Mouse (Mus musculus) urinary bladder, postnatal 36 days (tissue): ENCODE data around the gene Rps6ka2.

ENCODE experiments used
- DNase-seq, 2 experiments: peaks; one replicate each; pipeline ENCODE4 v3.0.0; 2022; ENCODE audit warnings: low spot score in 2 of 2, mixed read lengths in 1 of 2

The Rps6ka2 gene

GRCm38 (mm10) chr17:7219044-7219718, 49.3 kb downstream of the Rps6ka2 start:
- DNase-seq: no peak

DNA sequence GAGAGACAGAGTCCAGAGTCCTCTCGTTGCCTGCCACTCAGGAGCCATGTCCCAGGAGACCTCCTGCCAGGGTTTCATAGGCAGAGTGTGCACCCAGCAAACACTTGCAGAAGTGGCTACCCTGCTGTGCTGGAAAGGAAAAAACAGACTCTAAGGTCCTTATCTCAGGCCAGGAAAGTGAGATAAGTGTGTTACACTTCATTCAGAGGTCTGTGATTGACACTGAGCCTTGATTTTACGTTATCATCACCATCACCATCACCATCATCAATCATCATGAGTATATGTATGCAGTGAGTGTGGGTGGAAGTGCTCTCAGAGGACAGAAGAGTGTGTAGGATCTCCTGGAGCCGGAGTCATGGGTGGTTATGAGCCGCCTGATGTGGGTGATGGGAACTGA, 51.4 kb downstream of the Rps6ka2 start:
- no peak for DNase-seq

DNA sequence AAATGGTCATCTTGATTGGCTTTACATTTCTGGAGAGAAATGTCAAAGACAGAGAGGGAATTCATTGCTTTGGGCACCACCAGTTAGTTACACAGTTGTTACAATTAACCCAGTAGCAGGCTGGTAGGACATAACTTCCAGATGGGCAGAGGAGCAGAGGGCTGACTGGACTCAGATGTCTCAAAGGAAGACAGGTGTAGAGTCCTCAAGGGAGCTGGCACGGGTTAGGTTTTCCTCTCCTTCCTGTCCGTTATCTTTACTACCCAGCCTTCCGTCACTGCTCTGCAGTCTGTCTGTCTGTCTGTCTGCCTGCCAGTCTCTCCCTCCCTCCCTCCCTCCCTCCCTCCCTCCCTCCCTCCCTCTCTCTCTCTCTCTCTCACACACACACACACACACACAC, 52.3 kb downstream of the Rps6ka2 start:
- DNase-seq: no peak

DNA sequence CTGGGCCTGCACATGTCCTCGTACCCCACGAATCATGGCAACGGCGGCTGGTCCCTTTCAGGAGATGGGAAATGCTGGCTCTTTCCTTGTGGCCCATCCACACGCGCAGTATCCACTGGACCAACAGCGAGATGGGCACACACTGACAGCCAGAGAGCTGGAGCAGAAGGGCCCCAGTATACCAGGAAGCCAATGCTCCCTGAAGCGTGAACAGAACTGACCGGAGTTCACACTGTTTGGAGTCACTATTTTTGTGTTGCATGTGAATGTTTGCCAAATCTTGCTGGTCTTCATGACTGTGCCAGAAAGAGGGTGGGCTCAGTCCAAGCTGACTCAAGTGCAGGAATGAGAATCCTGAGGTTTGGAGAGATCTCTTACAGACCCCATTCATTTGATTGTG, 58.6 kb downstream of the Rps6ka2 start:
- DNase-seq: no peak

GRCm38 (mm10) chr17:7231312-7231711, 61.4 kb downstream of the Rps6ka2 start:
- DNase-seq: no peak

- DNase-seq: no peak
Measured at GRCm38 (mm10) chr17:7231790-7232189, 61.9 kb downstream of the Rps6ka2 start.

DNA sequence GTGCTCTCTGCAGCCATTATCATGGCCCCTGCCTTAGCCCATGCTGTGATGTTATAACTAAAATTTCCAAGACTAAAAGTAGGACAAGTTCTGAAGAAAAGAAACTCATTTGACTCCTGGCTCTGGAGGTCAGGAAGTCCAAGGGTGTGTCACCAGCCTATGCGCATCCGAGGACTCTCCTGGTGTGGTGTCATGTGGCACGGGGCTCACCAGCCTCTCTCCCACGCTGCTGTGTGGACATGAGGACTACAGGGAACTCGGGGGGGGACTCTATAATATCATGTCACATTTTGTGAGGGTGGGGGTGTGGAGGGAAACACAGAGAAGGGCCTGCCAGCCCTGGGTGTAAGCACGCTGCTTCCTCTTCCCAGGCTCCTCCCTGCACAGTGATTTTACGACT, 62.5 kb downstream of the Rps6ka2 start:
- no peak for DNase-seq

- no peak for DNase-seq
Measured at GRCm38 (mm10) chr17:7233197-7233596, 63.3 kb downstream of the Rps6ka2 start.

DNA sequence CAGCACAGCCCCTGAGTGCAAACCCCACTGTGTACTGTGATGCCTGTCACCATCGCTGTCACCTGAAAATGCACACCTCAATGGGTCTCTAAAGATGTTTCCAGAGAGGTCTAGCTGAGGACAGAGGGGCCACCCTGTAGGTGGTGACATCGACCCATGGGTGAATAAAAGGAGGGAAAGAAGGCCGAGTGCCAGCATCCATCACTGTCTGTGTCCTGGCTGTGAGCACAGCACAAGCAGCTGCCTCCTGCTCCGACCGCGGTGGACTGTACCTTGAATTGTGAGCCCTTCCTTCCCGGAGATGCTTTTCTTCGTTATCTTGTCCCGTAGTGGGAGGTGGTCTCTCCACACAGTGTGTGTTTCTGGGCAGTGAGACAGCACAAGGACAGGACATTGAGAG, 67.8 kb downstream of the Rps6ka2 start:
- DNase-seq: no peak

- DNase-seq: no peak
Measured at GRCm38 (mm10) chr17:7238766-7239165, 68.9 kb downstream of the Rps6ka2 start.

GRCm38 (mm10) chr17:7240526-7240925, 70.6 kb downstream of the Rps6ka2 start:
- DNase-seq: no peak

DNA sequence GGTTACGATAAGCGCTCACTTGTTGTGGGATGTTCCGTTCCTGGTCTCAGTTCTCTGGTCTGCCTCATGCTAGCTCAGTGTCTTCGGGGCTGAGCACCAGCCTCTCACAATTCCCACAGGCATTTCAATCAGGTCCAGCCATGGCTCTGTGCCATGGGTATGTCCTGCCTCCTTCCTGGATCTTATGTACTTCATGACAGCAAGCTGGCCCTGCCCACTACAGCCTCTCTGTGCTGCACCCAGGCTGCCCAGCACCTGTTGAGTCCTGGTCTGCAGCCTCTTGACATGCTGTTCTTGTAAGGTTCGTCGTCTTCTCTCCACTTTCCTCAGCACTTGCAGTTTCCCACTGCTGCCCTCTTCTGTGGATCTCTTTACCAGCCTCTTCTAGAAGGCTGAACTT, 75.2 kb downstream of the Rps6ka2 start:
- no peak for DNase-seq

DNA sequence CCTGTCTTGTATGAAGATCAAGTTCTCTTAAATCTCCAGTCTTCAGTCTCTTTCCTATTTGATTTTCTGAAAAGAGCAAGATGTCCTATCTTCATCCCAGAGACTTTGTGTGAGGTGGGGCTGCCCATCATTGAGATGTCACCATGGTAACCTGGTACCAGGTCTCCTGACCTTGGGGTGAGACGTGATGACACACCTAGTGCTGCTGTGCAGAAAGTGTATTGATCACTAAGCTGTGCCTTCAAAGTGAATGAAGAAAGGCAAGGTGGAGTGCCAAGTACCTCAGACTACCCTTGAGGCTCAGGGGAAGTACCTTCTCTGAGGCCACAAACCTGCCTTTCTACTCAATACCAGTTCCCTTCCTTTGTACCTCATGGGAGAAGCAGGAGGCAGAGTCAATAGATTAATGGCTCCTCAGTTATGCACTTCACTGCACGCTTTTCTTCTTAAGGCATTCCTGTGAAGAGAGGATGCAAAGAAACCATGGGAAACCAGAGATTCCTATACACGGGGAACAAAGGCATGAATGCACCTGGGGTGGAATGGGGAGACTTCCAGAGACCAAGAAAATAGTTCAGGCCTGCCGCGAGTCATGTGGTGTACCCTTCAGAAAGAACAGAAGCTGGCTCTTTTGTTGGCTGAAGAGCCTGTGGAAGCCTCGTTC, 77.1 kb downstream of the Rps6ka2 start:
- no peak for DNase-seq

- no peak for DNase-seq
Measured at GRCm38 (mm10) chr17:7250373-7250772, 80.5 kb downstream of the Rps6ka2 start.

GRCm38 (mm10) chr17:7257208-7257607, 87.3 kb downstream of the Rps6ka2 start:
- no peak for DNase-seq

- DNase-seq: no peak
Measured at GRCm38 (mm10) chr17:7258748-7259359, 88.9 kb downstream of the Rps6ka2 start.

DNA sequence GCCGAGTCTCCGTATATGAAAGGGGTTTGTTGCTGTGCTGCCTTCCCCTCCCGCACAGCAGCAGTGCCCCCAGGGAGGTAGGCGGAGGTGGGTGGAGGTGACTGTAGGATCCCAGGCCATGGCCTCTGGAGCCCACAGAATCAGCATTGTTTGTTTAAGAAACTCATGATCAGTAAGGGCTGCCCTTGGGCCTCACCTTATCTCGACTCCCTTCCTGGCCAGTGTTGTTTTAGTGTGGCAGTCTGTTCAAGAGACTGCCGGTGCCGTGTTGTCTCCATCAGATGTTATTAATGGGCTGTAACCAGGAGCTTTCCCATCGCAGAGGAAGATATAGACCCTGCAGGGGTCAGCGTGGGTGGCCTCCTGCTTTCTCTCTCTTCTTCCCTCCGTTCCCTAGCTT, 90.4 kb downstream of the Rps6ka2 start:
- no peak for DNase-seq

DNA sequence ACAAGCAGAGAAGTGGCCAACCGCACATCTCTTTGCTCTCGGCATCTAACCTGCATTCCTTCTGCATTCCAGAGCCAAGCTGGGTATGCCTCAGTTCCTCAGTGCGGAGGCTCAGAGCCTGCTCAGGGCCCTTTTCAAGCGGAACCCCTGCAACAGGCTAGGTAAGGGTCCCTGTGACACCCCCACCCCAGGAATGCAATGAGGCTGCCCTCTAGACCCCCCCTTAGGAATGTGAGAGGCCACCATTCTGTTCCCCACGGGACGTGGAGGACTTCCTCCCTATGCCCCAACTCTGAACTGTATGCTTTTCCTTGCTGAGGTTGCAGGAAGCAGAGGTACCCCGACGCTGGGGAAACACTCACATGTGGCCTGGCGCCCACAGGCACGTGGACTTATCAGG, 92.1 kb downstream of the Rps6ka2 start:
- DNase-seq: no peak

- DNase-seq: no peak
Measured at GRCm38 (mm10) chr17:7262620-7263019, 92.7 kb downstream of the Rps6ka2 start.

DNA sequence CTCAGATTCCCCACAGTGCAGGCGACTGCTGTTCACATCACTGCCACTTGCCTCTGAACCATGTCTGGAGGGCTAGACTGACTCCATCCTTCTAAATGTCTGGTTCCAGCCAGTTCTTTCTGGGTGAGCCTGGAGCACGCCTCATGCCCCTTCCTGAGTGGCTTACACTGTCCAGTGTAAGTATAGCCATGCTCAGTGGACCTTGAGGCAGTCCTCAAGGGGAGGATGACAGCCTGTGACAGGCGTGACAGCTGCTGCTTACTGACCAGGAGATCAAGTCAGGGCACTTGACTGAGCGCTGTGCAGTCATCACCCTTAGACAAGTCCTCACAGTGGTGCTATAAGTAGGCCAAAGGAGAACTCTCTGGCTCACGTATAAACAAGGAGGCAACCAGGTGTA, 94.7 kb downstream of the Rps6ka2 start:
- DNase-seq: no peak

GRCm38 (mm10) chr17:7265291-7265690, 95.4 kb downstream of the Rps6ka2 start:
- DNase-seq: no peak

- DNase-seq: no peak
Measured at GRCm38 (mm10) chr17:7265705-7266368, 95.9 kb downstream of the Rps6ka2 start.

DNA sequence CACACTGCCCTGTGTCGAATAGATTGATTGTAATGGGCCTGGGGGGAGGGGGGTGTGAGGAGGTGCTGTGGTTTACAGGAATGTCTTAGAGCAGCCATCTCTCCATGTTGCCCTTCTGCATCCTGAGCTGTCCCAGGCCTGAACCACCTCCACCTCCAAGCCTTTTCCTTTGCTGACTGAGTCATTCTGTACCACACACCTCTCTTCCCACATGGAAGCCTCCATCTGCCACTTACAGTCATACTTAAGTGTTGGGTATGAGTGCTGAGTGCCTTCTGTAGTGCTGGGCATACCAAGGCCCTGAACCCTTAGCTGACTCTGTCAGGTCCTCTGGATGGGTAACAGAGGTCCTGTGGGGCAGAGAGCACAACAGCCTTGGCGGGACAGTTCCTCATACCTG, 97.9 kb downstream of the Rps6ka2 start:
- no peak for DNase-seq
